Mouse (Mus musculus): ENCODE measurements around the gene Slc27a1.

GRCm38 (mm10) chr8:71579476-71579875, 10.8 kb downstream of the Slc27a1 start:
- TF ChIP-seq CTCF (IDR thresholded peaks at IDR 0.05; ENCODE audit: low read depth, low read length): no peak
- TF ChIP-seq EP300 (IDR thresholded peaks at IDR 0.05; ENCODE audit: insufficient read depth, low read depth, low read length): no peak
